Mouse (Mus musculus) ES-Bruce4 (cell line): Measurements from ENCODE around the gene Mapt.

Experiments used
- CTCF ChIP-seq: IDR thresholded peaks from one replicate; pipeline ENCODE4 v1.8.1; 2011; ENCODE audit warnings: low read depth, low read length
- EP300 ChIP-seq: IDR thresholded peaks from 2 replicates; pipeline ENCODE4 v1.6.1; 2011; ENCODE audit warnings: low read depth, low read length; ENCODE audit not compliant: insufficient read depth
- POLR2A ChIP-seq: IDR thresholded peaks from one replicate; pipeline ENCODE4 v1.8.1; 2011; ENCODE audit warnings: low read length; ENCODE audit not compliant: insufficient read depth

GRCm38 (mm10) chr11:104275765-104276164 is 44.6 kb downstream of the Mapt start:
- TF ChIP-seq EP300, result no peak
- TF ChIP-seq CTCF, result no peak
- no peak for TF ChIP-seq POLR2A
